Mouse (Mus musculus) large intestine, adult 2 months (tissue): Measurements from ENCODE around the gene Rrh. TPM values are rescaled to one million over a fixed set of nuclear protein-coding genes. Genes with fewer than 3 reads are reported as not detected.

Source experiments
- DNase-seq: peaks from one replicate; pipeline ENCODE4 v3.0.0-alpha.2; 2012; ENCODE audit warnings: low read depth, low spot score
- WGBS: fragments of 180-500 bp; shearing (Covaris S2); methylation state at CpG from one replicate; pipeline ENCODE4 v1.1.7; 2018; 5-methylcytosine and 5-hydroxymethylcytosine counted together
- polyA plus RNA-seq: library from polyadenylated mRNA; depleted of rRNA; stranded (reverse); fragments of >200 nt; gene quantifications from 2 replicates; pipeline ENCODE4 v1.2.3, GENCODE M21; 2012; rRNA removed

The Rrh gene
- not detected in 2 replicates for polyA plus RNA-seq

- WGBS = 95% methylated on average over 11 of the region's 11 CpGs
- DNase-seq = no peak
These were observed at the start of gene Rrh for GRCm38 (mm10) chr3:129822206-129822775. Gene Rrh, minus strand, starts transcription at chr3:129822587.

DNA sequence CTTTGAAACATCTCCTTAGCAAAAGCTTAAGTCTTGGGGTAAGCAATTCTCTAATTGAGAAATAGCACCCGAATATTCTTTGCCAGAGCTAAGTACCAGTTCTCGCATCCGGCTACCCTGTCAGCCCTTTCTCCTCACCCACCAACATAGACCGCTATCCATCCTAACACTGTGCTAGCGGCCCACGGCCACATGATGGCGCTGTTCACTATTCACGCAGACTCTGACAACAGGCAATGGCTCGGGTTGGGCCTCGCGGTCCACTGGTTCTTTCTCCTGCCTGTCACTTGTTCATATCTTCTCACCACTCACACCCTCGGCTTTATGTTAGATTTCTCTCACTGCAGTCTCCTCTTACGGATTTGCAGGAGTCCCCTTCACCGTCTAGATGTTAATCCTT, 41.3 kb upstream of the Rrh start:
- WGBS = 45% methylated on average over 14 of the region's 14 CpGs
- DNase-seq = no peak

DNA sequence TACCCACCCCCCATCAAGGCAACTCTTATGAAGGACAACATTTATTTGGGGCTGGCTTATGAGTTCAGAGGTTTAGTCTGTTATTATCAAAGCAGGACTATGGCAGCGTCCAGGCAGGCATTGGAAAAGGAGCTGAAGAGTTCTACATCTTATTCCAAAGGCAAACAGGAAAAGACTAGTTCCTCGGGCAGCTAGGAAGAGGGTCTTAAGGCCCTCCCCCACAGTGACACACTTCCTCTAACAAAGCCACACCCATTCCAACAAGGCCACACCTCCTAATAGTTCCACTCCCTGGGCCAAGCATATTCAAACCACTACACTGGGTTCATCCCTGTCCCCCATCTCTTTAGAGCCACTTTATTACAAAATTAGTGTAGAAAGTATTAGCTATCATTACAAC, 40.2 kb upstream of the Rrh start:
- no peak for DNase-seq
- WGBS = 59% methylated on average over 2 of the region's 2 CpGs

GRCm38 (mm10) chr3:129846846-129847245, 24.5 kb upstream of the Rrh start:
- WGBS = 66% methylated on average over 7 of the region's 7 CpGs
- no peak for DNase-seq

DNA sequence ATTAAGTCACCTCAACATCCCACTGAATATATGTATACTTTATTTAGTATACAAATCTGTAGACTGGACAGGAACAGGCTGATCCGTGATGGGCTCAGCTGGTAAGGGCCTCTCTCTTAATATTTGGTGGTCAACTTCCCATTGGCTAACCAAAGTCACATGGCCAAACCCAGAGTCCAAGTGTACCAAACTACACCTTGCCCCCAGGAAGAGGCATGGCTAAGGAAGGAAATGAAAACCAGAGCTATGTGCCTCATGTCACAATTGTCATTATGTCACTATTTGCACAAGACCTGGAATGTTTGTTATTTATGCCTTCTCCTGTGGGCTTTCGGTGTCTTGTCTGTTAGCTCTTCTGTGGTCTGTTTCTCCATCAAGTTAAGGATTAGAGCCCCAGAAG, 23.5 kb upstream of the Rrh start:
- DNase-seq = no peak
- 55% methylated on average over 2 of the region's 2 CpGs for WGBS

GRCm38 (mm10) chr3:129838017-129838416, 15.6 kb upstream of the Rrh start:
- DNase-seq = no peak
- WGBS = 62% methylated on average over 7 of the region's 7 CpGs

- WGBS = 52% methylated on average over 6 of the region's 6 CpGs
- DNase-seq = no peak
These were observed 14.6 kb upstream of the Rrh start for GRCm38 (mm10) chr3:129836965-129837364.

- DNase-seq = peak; percentile 32
These were observed 13.8 kb upstream of the Rrh start for GRCm38 (mm10) chr3:129836051-129836697.

DNA sequence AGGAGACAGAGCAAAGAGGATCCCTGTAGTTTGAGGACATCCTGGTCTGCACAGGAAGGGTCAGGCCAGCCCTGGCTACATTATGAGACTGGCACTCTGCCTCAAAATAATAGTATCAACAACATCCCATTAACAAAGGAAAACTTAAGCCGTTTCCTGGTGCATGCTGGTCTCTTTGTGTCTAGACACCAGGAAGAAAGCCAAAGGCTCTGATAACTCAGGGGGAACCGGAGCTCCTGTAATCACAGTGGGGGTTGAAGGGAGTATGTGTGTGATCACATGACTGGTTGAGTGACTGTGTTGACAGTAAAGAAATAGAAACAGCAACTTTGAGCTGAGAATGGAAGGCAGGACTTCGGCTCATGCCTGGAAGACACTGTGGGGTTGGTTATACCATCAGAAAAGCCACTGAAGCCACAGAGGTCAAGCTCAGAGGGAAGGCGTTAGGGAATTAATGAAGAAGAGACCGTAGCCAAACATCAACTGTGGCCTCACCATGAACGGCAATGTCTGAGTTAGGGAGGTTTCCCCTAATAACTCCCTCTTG, 13.1 kb upstream of the Rrh start, which contains the start of gene Cfi:
TSS of gene Cfi (plus strand) at position 497 of the 547 bp plus-strand sequence.
- DNase-seq = no peak
- 50% methylated on average over 6 of the region's 6 CpGs for WGBS

More at GRCm38 (mm10) chr3:129836051-129836697, 13.8 kb upstream of the Rrh start:
- 7% methylated on average over 11 of the region's 11 CpGs for WGBS

DNA sequence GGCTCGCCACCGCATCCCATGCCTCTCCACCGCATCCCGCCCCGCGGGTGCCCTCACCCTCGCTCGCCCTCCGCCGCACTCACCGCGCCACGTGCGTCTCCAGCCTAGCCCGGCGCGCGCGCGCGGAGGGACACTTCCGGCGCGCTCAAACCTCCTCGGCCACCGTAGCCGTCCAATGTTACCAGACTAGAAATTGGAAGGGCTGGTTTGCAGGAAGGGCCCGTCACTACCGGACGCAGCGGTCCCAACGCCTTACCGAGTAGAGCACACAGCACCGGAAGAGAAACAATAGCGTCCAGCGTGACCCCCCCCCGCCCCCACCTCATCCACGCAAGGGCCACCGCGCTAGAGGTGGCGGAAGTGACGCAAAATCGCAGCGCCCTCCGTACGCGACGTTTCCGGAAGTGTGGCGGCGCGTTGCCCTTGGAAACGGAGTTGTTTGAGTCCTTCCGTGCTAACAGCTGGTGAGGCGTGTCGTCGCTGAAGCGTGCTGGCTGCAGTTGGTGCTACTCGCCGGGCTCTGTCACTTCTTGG, 8.7 kb upstream of the Rrh start, which contains the start of gene Gar1:
TSS of gene Gar1 (minus strand) at position 362 of the 534 bp plus-strand sequence.
- DNase-seq = peak; percentile 89
- WGBS = 1% methylated on average over 60 of the region's 60 CpGs

DNA sequence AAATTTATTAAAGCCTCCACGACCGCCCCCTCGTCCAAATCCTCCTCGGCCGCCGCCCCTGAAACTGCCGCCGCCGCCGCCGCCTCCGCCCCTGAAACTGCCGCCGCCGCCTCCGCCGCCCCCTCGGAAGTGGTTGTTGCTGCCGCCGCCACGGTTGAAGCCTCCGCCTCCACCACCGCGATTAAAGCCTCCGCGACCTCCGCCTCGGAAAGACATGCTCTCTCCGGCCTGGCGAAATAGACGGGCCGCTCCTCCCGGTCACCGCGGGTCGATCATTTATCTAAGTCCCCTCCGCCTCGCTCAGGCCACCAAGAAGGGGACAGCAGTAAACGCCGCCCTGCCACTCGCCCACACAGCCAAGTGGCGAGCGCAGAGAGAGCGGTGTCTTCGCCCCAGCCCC, 8.2 kb upstream of the Rrh start:
- WGBS = 2% methylated on average over 43 of the region's 45 CpGs
- no peak for DNase-seq

- 97% methylated on average over 5 of the region's 5 CpGs for WGBS
- DNase-seq = no peak
These were observed 5.3 kb upstream of the Rrh start for GRCm38 (mm10) chr3:129827691-129828090.

- 89% methylated on average over 10 of the region's 10 CpGs for WGBS
- no peak for DNase-seq
These were observed 4.3 kb upstream of the Rrh start for GRCm38 (mm10) chr3:129826691-129827090.

DNA sequence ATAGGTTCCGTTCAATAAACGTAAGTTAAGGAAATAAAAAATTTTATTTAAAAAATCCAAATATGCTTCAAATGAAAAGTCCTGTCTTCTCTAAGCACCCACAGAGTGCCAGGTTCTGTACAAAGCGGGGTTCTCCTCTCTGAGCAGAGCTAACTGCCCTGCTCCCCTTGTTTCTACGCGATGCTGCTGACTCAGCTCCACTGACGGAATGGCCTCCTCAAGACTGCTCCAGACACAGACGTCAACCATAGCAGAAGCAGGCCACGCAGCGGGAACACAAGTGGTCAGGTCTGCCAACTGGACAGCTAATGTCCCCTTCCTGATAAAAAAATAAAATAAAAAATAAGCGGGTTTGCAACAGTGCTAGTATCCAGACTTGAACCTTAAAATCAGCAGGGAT, 2.5 kb upstream of the Rrh start:
- 92% methylated on average over 10 of the region's 10 CpGs for WGBS

DNA sequence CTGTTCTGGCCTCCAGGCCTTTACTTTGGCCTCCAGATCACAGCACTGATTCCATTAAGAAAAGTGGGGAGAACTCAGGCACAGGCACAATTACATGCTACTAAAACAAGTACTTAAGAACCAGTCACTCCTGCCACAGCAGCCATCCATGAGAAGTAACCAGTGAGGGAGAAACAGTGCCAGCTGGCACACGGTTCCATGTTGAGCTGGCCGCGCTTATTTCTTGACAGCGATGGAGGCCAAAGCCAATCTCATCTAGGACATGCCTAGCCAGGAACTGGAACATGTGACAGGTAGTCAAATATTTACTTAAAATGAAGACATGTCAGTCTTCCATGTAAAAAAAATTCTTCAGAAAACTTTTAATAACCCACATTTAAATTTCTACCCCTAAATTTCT, 1.8 kb upstream of the Rrh start:
- DNase-seq = no peak
- WGBS = 73% methylated on average over 4 of the region's 4 CpGs

More for the DNA sequence above, 2.5 kb upstream of the Rrh start:
- no peak for DNase-seq

- 52% methylated on average over 5 of the region's 5 CpGs for WGBS
- DNase-seq = no peak
These were observed 906 bp upstream of the Rrh start for GRCm38 (mm10) chr3:129823293-129823692.

GRCm38 (mm10) chr3:129821736-129822135, 651 bp downstream of the Rrh start:
- DNase-seq = no peak
- WGBS = 80% methylated on average over 8 of the region's 8 CpGs

- DNase-seq = no peak
- 34% methylated on average over 9 of the region's 9 CpGs for WGBS
These were observed 1.5 kb downstream of the Rrh start for GRCm38 (mm10) chr3:129820847-129821246.

DNA sequence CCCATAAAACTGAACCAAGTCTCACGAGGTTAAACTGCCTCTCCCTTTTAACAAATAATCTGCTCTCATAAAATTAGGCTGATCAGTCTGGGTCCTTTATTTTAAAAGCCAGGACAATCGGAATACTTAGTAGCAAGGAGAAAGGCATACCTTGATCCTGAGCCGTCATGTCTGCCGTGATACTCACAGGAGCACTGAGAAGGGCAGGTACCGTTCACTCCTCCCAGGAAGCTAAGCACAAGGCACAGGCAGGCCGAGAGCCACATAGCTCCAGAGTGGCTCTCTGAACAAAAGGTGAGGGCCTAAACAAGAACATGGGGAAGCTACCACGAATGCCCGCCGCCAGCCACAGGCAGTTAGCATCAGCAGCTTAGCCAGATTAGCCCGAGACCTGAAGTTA, 18.6 kb downstream of the Rrh start, which contains the start of gene Lrit3:
TSS of gene Lrit3 (minus strand) at position 266 of the 400 bp plus-strand sequence.
- WGBS = 38% methylated on average over 10 of the region's 10 CpGs
- no peak for DNase-seq

GRCm38 (mm10) chr3:129799011-129799410, 23.4 kb downstream of the Rrh start:
- 30% methylated on average over 2 of the region's 2 CpGs for WGBS
- DNase-seq = no peak

DNA sequence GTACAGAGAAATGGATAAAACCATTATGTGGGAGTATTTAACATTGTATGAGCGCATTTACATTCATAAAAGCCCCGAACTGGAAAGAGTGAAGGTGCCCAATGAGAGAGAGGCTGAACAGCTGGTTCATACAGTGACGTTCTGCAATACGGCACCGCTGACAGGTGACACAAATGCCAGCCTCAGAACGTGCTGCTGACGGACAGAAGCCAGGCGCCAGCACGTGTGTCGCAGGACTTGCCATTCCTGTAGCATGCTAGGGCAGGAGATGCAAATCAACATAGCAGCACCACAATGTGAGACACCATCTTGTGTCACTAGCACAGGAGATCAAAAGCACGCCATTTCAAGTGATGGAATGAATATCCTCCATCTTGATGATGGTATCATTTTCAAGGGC, 23.8 kb downstream of the Rrh start:
- no peak for DNase-seq
- 89% methylated on average over 11 of the region's 11 CpGs for WGBS
